Mouse (Mus musculus) intestine, embryonic 16.5 days (tissue): ENCODE data around the gene Fars2. TPM values are rescaled to one million over a fixed set of nuclear protein-coding genes. Genes with fewer than 3 reads are reported as not detected.
A peak's percentile ranks its signal among the peaks of the same experiment; 100 is the strongest.

Source experiments
- ATAC-seq: fragments of 200-750 bp; cut with Nextera tagmentation; 2 replicates; pipeline ENCODE4 v1.8.0; 2017; ENCODE audit warnings: moderate TSS enrichment, moderate library complexity
- H3K27ac ChIP-seq: fragments of 300-500 bp; sonication (generic); 2 replicates; pipeline ENCODE4 v1.5.1; 2014; ENCODE audit warnings: mild to moderate bottlenecking, low read length
- H3K27me3 ChIP-seq: fragments of 300-500 bp; sonication (generic); replicated peaks from 2 replicates; pipeline ENCODE4 v1.6.1; 2014; ENCODE audit warnings: low read length, control low read depth, mixed read lengths; ENCODE audit not compliant: control insufficient read depth, insufficient read depth
- H3K36me3 ChIP-seq: fragments of 300-500 bp; sonication (generic); 2 replicates; pipeline ENCODE4 v1.6.1; 2014; ENCODE audit warnings: low read length, control low read depth; ENCODE audit not compliant: control insufficient read depth, insufficient read depth
- H3K4me1 ChIP-seq: fragments of 300-500 bp; sonication (generic); 2 replicates; pipeline ENCODE4 v1.6.1; 2014; ENCODE audit warnings: low read length, control low read depth, mixed read lengths; ENCODE audit not compliant: control insufficient read depth, insufficient read depth
- H3K4me2 ChIP-seq: fragments of 300-500 bp; sonication (generic); 2 replicates; pipeline ENCODE4 v1.6.1; 2014; ENCODE audit warnings: low read depth, low read length, control low read depth
- H3K4me3 ChIP-seq: fragments of 300-500 bp; sonication (generic); 2 replicates; pipeline ENCODE4 v1.5.1; 2014; ENCODE audit warnings: mild to moderate bottlenecking, low read length
- H3K9ac ChIP-seq: fragments of 300-500 bp; sonication (generic); 2 replicates; pipeline ENCODE4 v1.6.1; 2014; ENCODE audit warnings: low read depth, low read length
- H3K9me3 ChIP-seq: fragments of 300-500 bp; sonication (generic); 2 replicates; pipeline ENCODE4 v1.6.1; 2016; ENCODE audit warnings: low read length, control low read depth; ENCODE audit not compliant: control insufficient read depth
- WGBS: fragments of 180-500 bp; shearing (Covaris S2); extraction: QIAGEN DNeasy Blood & Tissue Kit; methylation state at CpG from one replicate; pipeline ENCODE4 v1.1.7; 2014; 5-methylcytosine and 5-hydroxymethylcytosine counted together
- polyA plus RNA-seq: library from polyadenylated mRNA; unstranded; fragments of >200 nt; fragmentation: Nextera tagmentation; extraction: Ambion mirVana; gene quantifications from 2 replicates; pipeline ENCODE4 v1.2.1, GENCODE M21; 2015

The Fars2 gene
- polyA plus RNA-seq, 1 experiment from 2014 or later = 48.2 TPM

GRCm38 (mm10) chr13:36724533-36725470 is 607.6 kb downstream of the Fars2 start:
- Histone ChIP-seq H3K9ac (no peak overlapping the region), H3K4me2 (peak overlapping the region; percentile 33; the same call in 1 of the 2 replicates), H3K4me1 (peaks cover 5% of the 10 kb centered on the region; the same call in 1 of the 2 replicates), H3K4me3 (peak overlapping the region; percentile 11), H3K27ac (no peak overlapping the region), H3K9me3 (no peaks in the 10 kb centered on the region), H3K27me3 (peaks cover 46% of the 10 kb centered on the region), H3K36me3 (no peaks in the 10 kb centered on the region)
- WGBS = 12% methylated on average over 40 of the region's 40 CpGs
- no peak for ATAC-seq

- H3K27ac ChIP-seq = no peak overlapping the region
- 23% methylated on average over 8 of the region's 8 CpGs for WGBS
- peaks cover 3% of the 10 kb centered on the region; the same call in 1 of the 2 replicates for H3K4me1 ChIP-seq
- H3K4me3 ChIP-seq = no peak overlapping the region
- no peak overlapping the region for H3K4me2 ChIP-seq
- peaks cover 49% of the 10 kb centered on the region for H3K27me3 ChIP-seq
- no peak for ATAC-seq
- H3K36me3 ChIP-seq = no peaks in the 10 kb centered on the region
- no peaks in the 10 kb centered on the region for H3K9me3 ChIP-seq
- no peak overlapping the region for H3K9ac ChIP-seq
Measured at GRCm38 (mm10) chr13:36725881-36726280, 608.7 kb downstream of the Fars2 start.

- Histone ChIP-seq H3K4me3 (peak overlapping the region; percentile 28; the same call in 1 of the 2 replicates), H3K27me3 (peaks cover 51% of the 10 kb centered on the region)
- WGBS = 8% methylated on average over 24 of the region's 24 CpGs
Measured at GRCm38 (mm10) chr13:36726551-36726950, 609.3 kb downstream of the Fars2 start.

GRCm38 (mm10) chr13:36726951-36727778 is 610.0 kb downstream of the Fars2 start:
- Histone ChIP-seq H3K27me3 (peaks cover 49% of the 10 kb centered on the region), H3K27ac (no peak overlapping the region), H3K4me2 (peak overlapping the region; percentile 44), H3K4me3 (peak overlapping the region; percentile 28), H3K9ac (0 out of 2 replicates have a peak overlapping the region, but pooled peaks have one; percentile 9), H3K9me3 (no peaks in the 10 kb centered on the region), H3K36me3 (no peaks in the 10 kb centered on the region), H3K4me1 (peaks cover 3% of the 10 kb centered on the region; the same call in 1 of the 2 replicates)
- 8% methylated on average over 34 of the region's 34 CpGs for WGBS
- ATAC-seq = no peak

More at GRCm38 (mm10) chr13:36726551-36726950, 609.3 kb downstream of the Fars2 start:
- Histone ChIP-seq H3K9me3 (no peaks in the 10 kb centered on the region), H3K9ac (no peak overlapping the region), H3K4me1 (peaks cover 3% of the 10 kb centered on the region; the same call in 1 of the 2 replicates), H3K36me3 (no peaks in the 10 kb centered on the region), H3K27ac (no peak overlapping the region), H3K4me2 (peak overlapping the region; percentile 44; the same call in 1 of the 2 replicates)
- ATAC-seq = no peak

- H3K4me2 ChIP-seq = peak overlapping the region; percentile 44
- no peak for ATAC-seq
- WGBS = 13% methylated on average over 23 of the region's 23 CpGs
Measured at GRCm38 (mm10) chr13:36727779-36728470, 610.7 kb downstream of the Fars2 start.

GRCm38 (mm10) chr13:36728509-36728908 is 611.3 kb downstream of the Fars2 start:
- H3K36me3 ChIP-seq = no peaks in the 10 kb centered on the region
- peaks cover 3% of the 10 kb centered on the region; the same call in 1 of the 2 replicates for H3K4me1 ChIP-seq
- no peak overlapping the region for H3K4me2 ChIP-seq
- H3K9ac ChIP-seq = no peak overlapping the region
- no peak overlapping the region for H3K27ac ChIP-seq
- H3K27me3 ChIP-seq = peaks cover 43% of the 10 kb centered on the region
- H3K4me3 ChIP-seq = no peak overlapping the region
- ATAC-seq = no peak
- 30% methylated on average over 5 of the region's 5 CpGs for WGBS
- no peaks in the 10 kb centered on the region for H3K9me3 ChIP-seq

More at GRCm38 (mm10) chr13:36727779-36728470, 610.7 kb downstream of the Fars2 start:
- Histone ChIP-seq H3K4me1 (peaks cover 3% of the 10 kb centered on the region; the same call in 1 of the 2 replicates), H3K9ac (no peak overlapping the region), H3K4me3 (peak overlapping the region; percentile 28), H3K36me3 (no peaks in the 10 kb centered on the region), H3K27ac (no peak overlapping the region), H3K9me3 (no peaks in the 10 kb centered on the region), H3K27me3 (peaks cover 46% of the 10 kb centered on the region)

- H3K27ac ChIP-seq = no peak overlapping the region
- no peak for ATAC-seq
- H3K4me3 ChIP-seq = no peak overlapping the region
- no peak overlapping the region for H3K4me2 ChIP-seq
- no peaks in the 10 kb centered on the region for H3K36me3 ChIP-seq
- H3K4me1 ChIP-seq = peaks cover 5% of the 10 kb centered on the region; the same call in 1 of the 2 replicates
- H3K27me3 ChIP-seq = peaks cover 40% of the 10 kb centered on the region
- H3K9me3 ChIP-seq = no peaks in the 10 kb centered on the region
- WGBS = 24% methylated on average over 13 of the region's 13 CpGs
- no peak overlapping the region for H3K9ac ChIP-seq
Measured at GRCm38 (mm10) chr13:36729731-36730340, 612.6 kb downstream of the Fars2 start.

- Histone ChIP-seq H3K9ac (no peak overlapping the region), H3K36me3 (no peaks in the 10 kb centered on the region), H3K9me3 (no peaks in the 10 kb centered on the region), H3K4me1 (peaks cover 5% of the 10 kb centered on the region; the same call in 1 of the 2 replicates), H3K4me2 (no peak overlapping the region), H3K4me3 (no peak overlapping the region), H3K27me3 (peaks cover 37% of the 10 kb centered on the region), H3K27ac (no peak overlapping the region)
- 28% methylated on average over 14 of the region's 14 CpGs for WGBS
- ATAC-seq = no peak
Measured at GRCm38 (mm10) chr13:36730341-36730761, 613.1 kb downstream of the Fars2 start.
